Mouse (Mus musculus): ENCODE data around the gene Gm16503. TPM values are rescaled to one million over a fixed set of nuclear protein-coding genes. Genes with fewer than 3 reads are reported as not detected.
"Not testable (repeated sequence)": the region's sequence is repeated elsewhere in the genome, so short reads cannot be mapped to it uniquely, and the experiment has no call there.

Gm16503 gene
- polyA plus RNA-seq, 1 experiment from 2014 or later, result 0.10 TPM

- not testable (repeated sequence) for H3K9ac ChIP-seq; H3K27me3 ChIP-seq; H3K4me3 ChIP-seq (replicated peaks); H3K4me2 ChIP-seq; H3K9me3 ChIP-seq (replicated peaks); H3K36me3 ChIP-seq; H3K27ac ChIP-seq; H3K4me1 ChIP-seq (replicated peaks); ATAC-seq (ENCODE audit: low read depth); DNase-seq
- 45% methylated on average over 2 of the region's 2 CpGs for WGBS (ENCODE audit: insufficient replicate concordance)
Observed at GRCm38 (mm10) chr4:147554361-147554760, 14.3 kb downstream of the Gm16503 start.

- not testable (repeated sequence) for H3K27ac ChIP-seq; H3K4me2 ChIP-seq; ATAC-seq (ENCODE audit: low read depth); H3K9ac ChIP-seq; H3K27me3 ChIP-seq; DNase-seq; H3K4me1 ChIP-seq (replicated peaks); H3K4me3 ChIP-seq (replicated peaks); H3K9me3 ChIP-seq (replicated peaks); H3K36me3 ChIP-seq
- 21% methylated on average over 1 of the region's 1 CpGs for WGBS (ENCODE audit: insufficient replicate concordance)
Observed at GRCm38 (mm10) chr4:147556921-147557320, 16.9 kb downstream of the Gm16503 start.

GRCm38 (mm10) chr4:147558011-147558410 is 18.0 kb downstream of the Gm16503 start:
- H3K4me1 ChIP-seq (replicated peaks); ATAC-seq (ENCODE audit: low read depth); H3K4me3 ChIP-seq (replicated peaks); H3K27me3 ChIP-seq; DNase-seq; H3K27ac ChIP-seq; H3K9me3 ChIP-seq (replicated peaks); H3K36me3 ChIP-seq; H3K4me2 ChIP-seq; H3K9ac ChIP-seq: not testable (repeated sequence)

GRCm38 (mm10) chr4:147559096-147559495 is 19.1 kb downstream of the Gm16503 start:
- H3K9ac ChIP-seq; H3K4me1 ChIP-seq (replicated peaks); H3K27ac ChIP-seq; DNase-seq; H3K4me2 ChIP-seq; H3K36me3 ChIP-seq; H3K4me3 ChIP-seq (replicated peaks); ATAC-seq (ENCODE audit: low read depth); H3K27me3 ChIP-seq; H3K9me3 ChIP-seq (replicated peaks): not testable (repeated sequence)
- WGBS (ENCODE audit: insufficient replicate concordance), result 23% methylated on average over 1 of the region's 1 CpGs

DNA sequence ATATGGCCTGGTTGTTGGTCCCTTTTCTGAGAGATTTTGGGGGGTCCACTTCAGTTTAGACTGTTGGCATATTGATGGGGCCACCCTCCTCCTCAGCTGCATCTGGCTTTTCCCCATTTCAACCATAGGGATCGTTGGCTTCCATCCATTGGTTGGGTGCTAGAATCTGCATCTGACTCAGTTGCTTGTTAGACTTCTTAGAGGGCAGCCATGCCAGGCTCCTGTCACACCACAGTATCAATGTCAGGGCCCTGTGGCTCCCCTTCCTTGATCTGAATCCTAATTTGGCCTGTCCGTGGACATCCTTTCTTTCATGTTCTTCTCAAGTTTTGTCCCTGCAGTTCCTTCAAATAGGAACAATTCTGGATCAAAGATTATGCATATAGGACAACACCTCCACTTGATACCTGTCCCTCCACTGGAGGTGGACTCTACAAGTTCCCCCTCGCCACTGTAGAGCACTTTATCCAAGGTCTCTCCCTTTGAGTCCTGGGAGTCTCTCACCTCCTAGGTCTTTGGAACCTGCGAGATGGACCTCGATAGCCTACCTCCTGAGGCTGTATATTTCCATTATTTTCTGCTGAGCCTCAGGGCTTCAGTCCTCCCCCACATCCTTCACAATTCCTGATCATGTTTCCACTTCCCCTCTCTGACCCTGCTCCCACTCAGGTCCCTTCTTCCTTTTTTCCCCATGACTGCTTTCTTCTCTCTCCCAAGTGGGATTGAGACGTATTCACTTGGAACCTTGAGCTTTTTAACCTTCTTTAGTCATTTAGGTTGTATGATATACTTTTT is 25.6 kb downstream of the Gm16503 start:
- Histone ChIP-seq H3K27me3 (no peaks in the 10 kb centered on the region), H3K9me3 (replicated peaks) (peaks cover 10% of the 10 kb centered on the region; the same call in 1 of the 2 replicates), H3K4me1 (replicated peaks) (no peaks in the 10 kb centered on the region), H3K4me3 (replicated peaks) (no peak overlapping the region), H3K27ac (no peak overlapping the region), H3K36me3 (no peaks in the 10 kb centered on the region), H3K4me2 (no peak overlapping the region), H3K9ac (no peak overlapping the region)
- WGBS (ENCODE audit: insufficient replicate concordance), result 48% methylated on average over 6 of the region's 6 CpGs
- ATAC-seq (ENCODE audit: low read depth) (no peak), DNase-seq (no peak)

DNA sequence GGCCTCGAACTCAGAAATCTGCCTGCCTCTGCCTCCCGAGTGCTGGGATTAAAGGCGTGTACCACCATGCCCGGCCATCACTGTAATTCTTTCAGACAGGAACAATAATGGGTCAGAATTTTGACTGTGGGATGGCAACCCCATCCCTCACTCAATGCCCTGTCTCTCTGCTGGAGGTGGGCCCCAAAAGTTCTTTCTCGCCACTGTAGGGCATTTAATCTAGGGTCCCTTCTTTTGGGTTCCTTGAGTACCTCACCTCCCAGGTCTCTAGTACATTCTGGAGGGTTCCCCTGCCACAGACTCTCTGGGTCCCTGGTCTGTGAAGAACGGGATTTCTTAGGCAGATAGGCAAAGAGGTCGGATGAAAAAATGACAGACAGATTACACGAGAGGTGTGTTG is 31.1 kb downstream of the Gm16503 start:
- not testable (repeated sequence) for H3K4me2 ChIP-seq; H3K36me3 ChIP-seq; H3K27ac ChIP-seq; DNase-seq; ATAC-seq (ENCODE audit: low read depth); H3K4me1 ChIP-seq (replicated peaks); H3K4me3 ChIP-seq (replicated peaks); H3K9ac ChIP-seq; H3K27me3 ChIP-seq
- H3K9me3 ChIP-seq (replicated peaks), result peaks cover 12% of the 10 kb centered on the region
- WGBS (ENCODE audit: insufficient replicate concordance), result 56% methylated on average over 8 of the region's 8 CpGs

DNA sequence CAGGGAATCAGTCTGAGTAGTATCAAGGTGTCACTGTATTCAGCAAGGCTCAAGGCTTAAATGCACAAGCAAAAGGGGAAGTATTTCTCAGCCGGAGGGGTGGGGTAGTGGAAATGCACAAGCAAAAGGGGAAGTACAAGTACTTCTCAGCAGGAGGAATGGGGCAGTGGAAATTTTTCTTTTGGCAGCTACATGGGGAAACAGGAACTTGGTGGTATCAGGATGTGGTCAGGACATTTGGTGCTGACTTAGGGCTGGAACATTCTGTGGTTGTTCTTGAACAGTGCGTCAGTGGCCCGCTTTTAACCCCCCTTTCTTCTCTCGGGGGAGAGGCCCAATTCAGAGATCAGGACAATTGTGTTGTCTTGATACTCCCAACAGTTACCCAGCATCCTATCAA is 39.4 kb downstream of the Gm16503 start:
- not testable (repeated sequence) for H3K27ac ChIP-seq; DNase-seq; H3K36me3 ChIP-seq; H3K27me3 ChIP-seq; H3K9me3 ChIP-seq (replicated peaks); H3K9ac ChIP-seq; H3K4me2 ChIP-seq; H3K4me1 ChIP-seq (replicated peaks); H3K4me3 ChIP-seq (replicated peaks); ATAC-seq (ENCODE audit: low read depth)
- WGBS (ENCODE audit: insufficient replicate concordance), result 54% methylated on average over 4 of the region's 4 CpGs

DNA sequence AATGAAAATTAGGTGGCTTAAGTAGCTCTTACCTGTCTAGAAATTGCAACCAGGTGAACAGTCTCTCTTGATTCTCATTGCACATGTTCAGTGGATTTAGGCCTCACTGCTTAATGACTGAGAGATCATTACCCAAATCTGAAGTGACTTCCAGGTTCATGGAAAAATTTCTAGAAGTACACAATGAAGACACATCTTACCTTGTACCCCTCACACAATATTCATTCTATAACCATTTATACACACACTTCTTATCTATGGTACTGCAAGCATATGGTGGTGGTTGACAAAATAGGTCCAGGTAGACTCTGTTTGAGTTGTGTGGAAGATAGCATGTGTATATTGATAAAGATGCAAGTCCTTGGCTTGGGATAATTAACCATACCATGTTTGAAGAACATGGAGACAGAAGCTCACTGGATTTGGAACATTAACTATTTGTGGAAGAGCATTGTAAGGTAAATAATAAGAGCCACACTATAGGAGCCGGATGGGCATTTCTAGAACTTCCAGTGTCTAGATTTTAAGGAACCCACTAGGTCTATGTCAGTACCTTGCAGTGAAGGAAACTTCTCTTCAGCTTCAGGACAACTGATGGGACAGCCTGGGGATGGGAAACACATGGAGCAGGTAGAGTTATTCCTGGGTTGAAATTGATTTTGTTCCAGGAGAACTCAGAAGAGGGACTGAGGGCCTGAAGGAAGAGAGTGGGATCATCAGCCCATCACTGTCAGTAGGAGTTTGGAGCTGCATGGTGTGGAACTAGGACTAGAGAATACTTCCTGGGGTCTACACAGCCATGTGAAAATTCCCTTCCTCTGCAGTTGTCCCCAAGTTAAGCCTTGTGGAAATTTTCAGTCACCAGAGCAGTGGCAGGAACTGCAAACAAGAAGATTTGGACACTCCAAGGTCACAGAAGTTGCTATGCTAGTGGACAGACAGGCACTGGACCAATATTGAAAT is 46.8 kb downstream of the Gm16503 start:
- no peaks in the 10 kb centered on the region for H3K36me3 ChIP-seq
- H3K27ac ChIP-seq, result no peak overlapping the region
- ATAC-seq (ENCODE audit: low read depth), result no peak
- no peaks in the 10 kb centered on the region for H3K27me3 ChIP-seq
- 37% methylated on average over 1 of the region's 1 CpGs for WGBS (ENCODE audit: insufficient replicate concordance)
- no peak for DNase-seq
- H3K9me3 ChIP-seq (replicated peaks), result peaks cover 12% of the 10 kb centered on the region; the same call in 1 of the 2 replicates
- H3K4me2 ChIP-seq, result no peak overlapping the region
- no peak overlapping the region for H3K9ac ChIP-seq
- H3K4me1 ChIP-seq (replicated peaks), result no peaks in the 10 kb centered on the region
- H3K4me3 ChIP-seq (replicated peaks), result no peak overlapping the region

Other genes starting within 250 kb of the Gm16503 start
- 0.12 and 0.15 TPM in 2 replicates for gene Zfp988, start 234.5 kb upstream of the Gm16503 start, polyA plus RNA-seq (2015; fragmentation: Nextera tagmentation; extraction: Ambion mirVana)
- gene Zfp978, start 178.9 kb upstream of the Gm16503 start, polyA plus RNA-seq (2015; fragmentation: Nextera tagmentation; extraction: Ambion mirVana), result 0.16 and 0.38 TPM in 2 replicates
- gene Zfp982, start 47.8 kb upstream of the Gm16503 start, polyA plus RNA-seq (2015; fragmentation: Nextera tagmentation; extraction: Ambion mirVana), result 2.4 and 3.4 TPM in 2 replicates
- 0.09 and 0.14 TPM in 2 replicates for gene Zfp985, start 13.1 kb downstream of the Gm16503 start, polyA plus RNA-seq (2015; fragmentation: Nextera tagmentation; extraction: Ambion mirVana)
- 4.6 and 6.1 TPM in 2 replicates for gene Zfp979, start 102.3 kb downstream of the Gm16503 start, polyA plus RNA-seq (2015; fragmentation: Nextera tagmentation; extraction: Ambion mirVana)
- gene Zfp534, start 162.3 kb downstream of the Gm16503 start, polyA plus RNA-seq (2015; fragmentation: Nextera tagmentation; extraction: Ambion mirVana), result not detected in 2 replicates

All from liver, embryonic 13.5 days (tissue).